Mouse (Mus musculus) embryo, embryonic 11.5 days (tissue): ENCODE measurements around the gene Wdr18.

Experiments used
- DNase-seq: peaks from one replicate; pipeline ENCODE4 v3.0.0-alpha.2; 2012; ENCODE audit warnings: low read depth, low spot score

Wdr18 gene

GRCm38 (mm10) chr10:79996272-79997033 lies 36.5 kb downstream of the Wdr18 start, which contains the start of gene Abca7:
Abca7 (plus strand) TSS chr10:79996494.
- peak; percentile 94 for DNase-seq

DNA sequence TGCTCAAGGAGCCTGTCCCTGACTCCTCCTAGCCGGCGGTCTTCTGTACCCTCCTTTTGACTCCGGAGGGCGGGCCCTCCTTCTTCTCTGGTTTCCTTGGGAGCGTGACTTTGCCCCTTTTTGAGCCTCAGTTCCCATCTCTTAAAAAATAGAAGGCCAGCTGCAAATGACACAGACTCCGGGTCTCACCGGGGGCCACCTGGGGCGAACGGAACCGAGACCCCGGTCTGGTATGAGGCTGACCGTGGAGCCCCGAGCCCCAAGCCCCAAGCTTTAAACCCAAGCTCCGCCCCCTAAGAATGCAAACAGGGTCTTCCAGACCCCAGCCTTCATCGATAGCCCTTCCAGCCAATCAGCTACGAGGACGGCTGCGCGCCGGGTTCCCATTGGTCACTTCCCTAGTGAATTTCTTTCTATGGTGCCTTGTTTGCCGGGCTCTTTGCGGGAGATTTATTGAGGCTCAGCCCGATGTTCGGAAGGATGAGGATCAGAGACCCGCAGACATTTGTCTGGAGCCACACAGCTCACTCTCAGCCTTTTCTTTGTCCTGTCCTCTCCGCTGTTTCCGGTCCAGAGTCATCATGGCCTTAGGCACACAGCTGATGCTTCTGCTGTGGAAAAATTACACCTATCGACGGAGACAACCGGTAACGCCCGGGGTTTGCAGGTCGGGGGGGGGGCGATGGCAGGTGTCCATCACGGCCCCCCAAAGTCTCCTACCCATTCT lies 37.2 kb downstream of the Wdr18 start:
- DNase-seq = peak; percentile 82

- DNase-seq = no peak
Measured at GRCm38 (mm10) chr10:79997819-79998218, 37.9 kb downstream of the Wdr18 start.

DNA sequence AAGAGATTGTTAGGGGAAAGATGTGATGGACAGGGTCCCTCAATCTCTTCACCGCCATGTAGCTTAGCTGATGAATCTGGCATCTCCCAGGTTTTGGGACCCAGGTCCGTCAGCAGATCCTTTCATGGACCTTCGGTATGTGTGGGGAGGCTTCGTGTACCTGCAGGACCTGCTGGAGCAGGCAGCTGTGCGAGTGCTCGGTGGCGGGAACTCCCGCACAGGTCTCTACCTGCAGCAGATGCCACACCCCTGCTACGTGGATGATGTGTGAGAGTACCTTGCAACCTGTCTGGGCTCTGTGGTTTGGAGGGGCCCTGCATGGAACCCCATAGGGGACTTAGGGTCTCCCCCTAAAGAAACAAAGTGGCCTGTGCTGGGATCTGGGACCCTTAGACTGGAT lies 42.0 kb downstream of the Wdr18 start:
- DNase-seq = no peak

GRCm38 (mm10) chr10:80002829-80003228 lies 42.9 kb downstream of the Wdr18 start:
- DNase-seq = no peak

DNA sequence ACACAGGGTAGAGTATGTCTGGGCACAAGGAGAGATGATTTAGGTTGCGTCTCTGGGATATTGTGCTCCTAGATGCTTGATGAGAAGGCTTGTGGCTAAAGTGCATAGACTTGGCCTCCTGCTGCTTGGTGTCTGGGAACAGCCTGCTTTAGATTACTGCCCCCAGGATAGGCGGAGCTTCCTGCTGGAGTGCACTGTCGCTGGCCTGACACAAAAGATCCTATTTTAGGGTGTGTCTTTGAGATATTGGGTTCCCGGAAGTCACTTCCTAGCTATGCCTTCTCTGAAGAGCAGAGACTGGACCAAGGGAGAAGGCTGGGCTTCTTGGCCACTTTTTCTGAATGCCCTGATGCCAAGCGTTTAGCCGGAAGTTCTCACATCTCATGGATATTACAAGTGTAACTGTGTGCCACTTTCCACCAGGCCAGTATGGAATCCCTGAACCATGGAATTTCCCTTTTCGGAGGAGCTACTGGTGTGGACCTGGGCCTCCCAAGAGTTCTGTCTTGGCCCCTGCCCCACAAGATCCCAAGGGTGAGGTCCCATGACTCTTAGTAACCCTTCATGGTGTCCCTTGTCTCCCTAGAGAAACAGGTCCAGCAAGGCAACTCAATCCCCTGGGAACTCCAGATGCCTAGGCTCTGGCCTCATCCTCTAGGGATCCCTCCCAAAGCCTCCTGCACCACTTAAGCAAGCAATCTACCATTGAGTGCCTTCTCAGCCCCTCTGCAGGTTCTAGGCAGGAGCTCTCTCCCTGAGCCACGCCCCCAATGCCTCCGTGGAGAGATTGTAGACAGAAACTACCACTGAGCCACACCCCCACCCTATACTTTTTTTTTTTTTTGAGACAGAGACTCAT lies 43.7 kb downstream of the Wdr18 start:
- DNase-seq = no peak

DNA sequence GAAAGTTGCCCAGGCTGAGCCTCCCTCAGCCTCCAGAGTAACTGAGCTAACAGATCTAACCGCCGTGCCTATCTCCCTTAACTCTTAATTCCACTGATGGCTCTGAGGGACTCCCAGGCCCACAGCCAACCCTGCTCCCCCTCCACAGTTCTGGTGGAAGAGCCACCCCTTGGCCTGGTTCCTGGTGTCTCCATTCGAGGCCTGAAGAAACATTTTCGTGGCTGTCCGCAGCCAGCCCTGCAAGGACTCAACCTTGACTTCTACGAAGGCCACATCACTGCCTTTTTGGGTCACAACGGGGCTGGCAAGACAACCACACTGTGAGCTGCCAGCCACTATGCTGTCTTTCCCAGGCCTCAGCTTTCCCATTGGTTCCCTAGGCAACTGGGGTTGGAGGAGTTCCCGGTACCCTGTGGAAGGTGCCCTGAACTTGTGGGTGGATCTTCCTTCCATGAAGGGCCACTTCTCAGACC lies 44.3 kb downstream of the Wdr18 start:
- DNase-seq = no peak

DNA sequence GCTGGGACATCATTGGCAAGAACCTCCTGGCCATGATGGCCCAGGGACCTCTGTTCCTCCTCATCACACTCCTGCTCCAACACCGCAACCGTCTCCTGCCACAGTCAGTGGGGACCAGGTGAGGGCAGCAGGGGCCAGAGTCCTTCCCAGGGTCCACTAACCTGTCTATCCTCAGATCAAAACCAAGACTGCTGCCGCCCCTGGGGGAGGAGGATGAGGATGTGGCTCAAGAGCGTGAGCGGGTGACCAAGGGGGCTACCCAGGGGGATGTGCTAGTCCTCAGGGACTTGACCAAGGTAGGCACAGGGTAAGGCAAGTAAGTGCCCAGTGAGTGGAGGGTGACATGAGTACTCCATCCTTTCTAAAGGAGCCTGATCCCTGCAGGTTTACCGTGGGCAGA lies 51.8 kb downstream of the Wdr18 start:
- no peak for DNase-seq

DNA sequence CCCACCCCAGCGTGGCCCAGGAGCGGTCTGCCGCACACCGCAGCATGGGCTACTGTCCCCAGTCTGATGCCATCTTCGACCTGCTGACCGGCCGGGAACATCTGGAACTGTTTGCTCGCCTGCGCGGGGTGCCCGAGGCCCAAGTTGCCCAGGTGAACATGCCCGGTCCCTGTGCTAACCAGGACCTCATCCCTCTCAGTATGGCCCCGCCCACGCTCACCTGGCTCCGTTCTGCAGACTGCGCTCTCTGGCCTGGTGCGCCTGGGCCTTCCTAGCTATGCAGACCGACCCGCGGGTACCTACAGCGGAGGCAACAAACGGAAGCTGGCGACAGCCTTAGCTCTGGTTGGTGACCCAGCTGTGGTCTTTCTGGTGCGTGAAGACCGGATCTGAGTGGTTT lies 53.7 kb downstream of the Wdr18 start:
- DNase-seq = no peak

DNA sequence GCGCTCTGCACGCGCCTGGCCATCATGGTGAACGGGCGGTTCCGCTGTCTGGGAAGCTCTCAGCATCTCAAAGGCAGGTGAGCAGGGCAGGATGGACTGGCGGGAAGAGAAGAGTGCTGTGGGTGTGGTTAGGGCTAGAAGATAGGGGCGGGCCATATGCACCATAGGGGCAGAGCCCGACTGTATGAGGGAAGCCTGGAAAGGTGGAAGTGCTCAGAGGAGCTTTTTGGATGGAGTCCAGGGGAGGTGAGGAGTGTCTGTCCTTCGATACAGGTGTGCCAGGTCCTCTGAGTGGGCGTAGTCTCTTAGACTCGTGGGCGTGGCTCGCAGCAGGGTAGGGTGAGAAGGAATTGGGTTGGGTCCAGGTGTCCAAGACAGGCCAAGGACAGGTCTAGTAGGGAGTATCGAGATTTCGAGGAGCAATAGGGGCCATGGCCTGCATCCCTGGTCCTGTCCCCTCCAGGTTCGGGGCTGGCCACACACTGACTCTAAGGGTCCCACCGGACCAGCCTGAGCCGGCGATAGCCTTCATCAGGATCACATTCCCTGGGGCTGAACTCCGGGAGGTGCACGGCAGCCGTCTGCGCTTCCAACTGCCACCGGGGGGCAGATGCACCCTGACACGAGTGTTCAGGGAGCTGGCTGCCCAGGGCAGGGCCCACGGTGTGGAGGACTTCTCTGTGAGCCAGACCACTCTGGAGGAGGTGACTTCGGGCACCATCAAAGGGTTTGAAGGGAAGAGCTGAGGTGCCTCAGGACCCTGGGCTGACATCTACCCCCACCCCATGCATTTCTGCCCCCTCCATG lies 54.7 kb downstream of the Wdr18 start:
- DNase-seq = no peak

DNA sequence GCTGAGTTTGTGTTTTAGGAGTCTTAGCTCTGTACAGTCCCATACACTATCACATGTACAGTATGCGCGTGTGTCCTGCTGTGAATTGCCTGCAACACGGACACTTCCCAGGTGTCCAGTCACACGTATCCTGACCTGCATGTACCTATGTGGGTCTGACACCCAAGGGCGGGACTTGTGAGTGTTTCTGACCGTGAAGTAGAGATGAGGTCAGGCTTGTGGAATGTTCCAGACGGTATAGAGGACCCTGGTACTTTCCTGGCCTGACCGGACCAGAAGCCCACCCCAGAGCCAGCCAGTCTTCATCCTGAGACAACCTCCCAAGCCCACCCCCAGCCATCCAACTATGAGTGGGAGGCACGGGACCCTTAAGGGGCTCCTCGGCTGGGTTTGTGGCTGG lies 55.6 kb downstream of the Wdr18 start:
- DNase-seq = no peak

- DNase-seq = no peak
Measured at GRCm38 (mm10) chr10:80016511-80016910, 56.6 kb downstream of the Wdr18 start, which contains the start of gene Arhgap45. Arhgap45 (plus strand) TSS chr10:80016653.

- DNase-seq = no peak
Measured at GRCm38 (mm10) chr10:80016931-80017330, 57.0 kb downstream of the Wdr18 start.

DNA sequence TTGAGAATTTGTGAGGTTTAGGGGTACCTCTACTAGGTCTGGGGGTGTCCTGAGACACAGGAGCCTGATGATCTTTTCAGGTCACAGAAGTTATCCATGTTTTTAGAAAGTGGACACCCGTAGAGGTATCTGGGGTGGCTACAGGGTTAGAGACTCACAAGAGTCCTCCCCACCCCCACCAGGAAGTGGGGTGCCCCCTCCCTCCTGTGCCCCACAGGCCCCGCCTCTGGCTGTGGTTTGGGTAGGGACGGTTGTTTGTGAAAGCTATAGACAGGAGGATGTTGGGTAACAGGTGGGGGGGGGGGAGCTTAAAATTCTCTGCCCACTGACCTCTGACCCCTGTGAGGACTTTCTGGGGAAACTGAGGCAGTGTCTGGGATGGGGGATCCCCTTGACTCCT lies 57.4 kb downstream of the Wdr18 start:
- DNase-seq = no peak

DNA sequence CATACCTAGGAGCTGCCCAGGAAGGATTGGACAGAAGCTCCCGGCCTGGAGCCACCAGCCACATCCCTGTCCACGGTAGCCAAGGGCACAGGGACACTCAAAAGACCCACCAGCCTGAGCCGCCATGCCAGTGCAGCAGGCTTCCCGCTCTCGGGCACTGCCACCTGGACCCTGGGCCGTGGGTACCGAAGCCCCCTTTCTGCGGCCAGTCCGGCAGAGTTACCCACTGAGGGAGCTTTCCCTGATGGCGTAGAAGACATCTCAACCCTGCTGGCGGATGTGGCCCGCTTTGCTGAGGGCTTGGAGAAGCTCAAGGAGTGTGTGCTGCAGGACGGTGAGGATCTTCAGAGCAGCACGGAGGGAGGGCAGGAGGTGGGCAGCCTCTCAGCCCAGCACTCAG lies 57.8 kb downstream of the Wdr18 start:
- DNase-seq = no peak

DNA sequence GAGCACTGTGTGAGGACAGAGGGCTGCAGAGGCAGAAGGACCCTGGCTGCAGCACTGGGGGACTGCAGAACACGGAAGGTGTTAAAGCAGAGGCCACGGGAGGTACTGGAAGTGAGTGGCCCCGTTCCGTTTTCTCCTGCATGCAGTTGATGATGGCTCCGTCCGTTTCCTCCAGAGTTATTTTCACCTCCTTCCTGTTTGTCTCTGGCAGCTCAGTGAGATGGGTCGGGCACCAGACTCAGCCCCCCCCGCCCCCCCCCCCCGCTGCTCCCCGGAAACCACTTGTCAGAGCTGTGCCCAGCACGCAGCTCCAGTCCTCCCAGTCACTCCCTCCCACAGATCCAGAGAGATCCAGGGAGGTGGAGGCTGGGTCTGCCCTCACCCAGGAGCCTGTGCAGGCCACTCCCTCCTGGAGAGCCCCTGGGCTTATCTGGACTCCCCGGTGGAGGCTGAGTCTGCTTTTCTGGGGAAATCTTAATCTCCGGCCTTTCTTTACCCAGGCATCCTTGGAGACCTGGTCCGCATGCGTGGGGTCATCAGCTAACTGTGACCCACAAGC lies 58.9 kb downstream of the Wdr18 start:
- no peak for DNase-seq

GRCm38 (mm10) chr10:80019471-80020131 lies 59.6 kb downstream of the Wdr18 start:
- peak; percentile 26 for DNase-seq
